Mouse (Mus musculus): Measurements from ENCODE around the gene Psma5. TPM values are rescaled to one million over a fixed set of nuclear protein-coding genes. Genes with fewer than 3 reads are reported as not detected.

Gene Psma5
- polyA plus RNA-seq, 1 experiment from 2014 or later, result 289 TPM

Other genes starting within 250 kb of the Psma5 start
- 62.7 and 66.4 TPM in 2 replicates for gene Gstm1, start 239.0 kb upstream of the Psma5 start, polyA plus RNA-seq (2015; fragmentation: Nextera tagmentation; extraction: Ambion mirVana)
- gene Gstm4, start 212.0 kb upstream of the Psma5 start, polyA plus RNA-seq (2015; fragmentation: Nextera tagmentation; extraction: Ambion mirVana), result 16.7 TPM in 2 replicates
- 38.1 and 38.4 TPM in 2 replicates for gene Ampd2, start 170.3 kb upstream of the Psma5 start, polyA plus RNA-seq (2015; fragmentation: Nextera tagmentation; extraction: Ambion mirVana)
- 0.48 and 0.96 TPM in 2 replicates for gene Gnat2, start 164.1 kb upstream of the Psma5 start, polyA plus RNA-seq (2015; fragmentation: Nextera tagmentation; extraction: Ambion mirVana)
- gene Gnai3, start 110.8 kb upstream of the Psma5 start, polyA plus RNA-seq (2015; fragmentation: Nextera tagmentation; extraction: Ambion mirVana), result 162 and 165 TPM in 2 replicates
- gene Gpr61, start 102.0 kb upstream of the Psma5 start, polyA plus RNA-seq (2015; fragmentation: Nextera tagmentation; extraction: Ambion mirVana), result 0.07 TPM in 1 of 2 replicates, not detected in the other
- 2.0 and 3.0 TPM in 2 replicates for gene Amigo1, start 70.6 kb upstream of the Psma5 start, polyA plus RNA-seq (2015; fragmentation: Nextera tagmentation; extraction: Ambion mirVana)
- gene Cyb561d1, start 55.7 kb upstream of the Psma5 start, polyA plus RNA-seq (2015; fragmentation: Nextera tagmentation; extraction: Ambion mirVana), result 2.6 and 3.4 TPM in 2 replicates
- 14.5 TPM in 2 replicates for gene Atxn7l2, start 46.0 kb upstream of the Psma5 start, polyA plus RNA-seq (2015; fragmentation: Nextera tagmentation; extraction: Ambion mirVana)
- 0.42 and 0.54 TPM in 2 replicates for gene Sypl2, start 30.3 kb upstream of the Psma5 start, polyA plus RNA-seq (2015; fragmentation: Nextera tagmentation; extraction: Ambion mirVana)
- 24.8 and 28.0 TPM in 2 replicates for gene Sort1, start 27.2 kb downstream of the Psma5 start, polyA plus RNA-seq (2015; fragmentation: Nextera tagmentation; extraction: Ambion mirVana)
- gene Mybphl, start 108.0 kb downstream of the Psma5 start, polyA plus RNA-seq (2015; fragmentation: Nextera tagmentation; extraction: Ambion mirVana), result 2.8 and 9.3 TPM in 2 replicates
- 79.8 and 81.5 TPM in 2 replicates for gene Psrc1, start 126.9 kb downstream of the Psma5 start, polyA plus RNA-seq (2015; fragmentation: Nextera tagmentation; extraction: Ambion mirVana)
- 7.5 and 8.5 TPM in 2 replicates for gene Celsr2, start 158.6 kb downstream of the Psma5 start, polyA plus RNA-seq (2015; fragmentation: Nextera tagmentation; extraction: Ambion mirVana)
- 115 and 116 TPM in 2 replicates for gene Sars, start 188.3 kb downstream of the Psma5 start, polyA plus RNA-seq (2015; fragmentation: Nextera tagmentation; extraction: Ambion mirVana)

Measured in lung, embryonic 15.5 days (tissue).